Mouse (Mus musculus) thymus, adult 2 months (tissue): ENCODE measurements around the gene Mcl1. TPM values are rescaled to one million over a fixed set of nuclear protein-coding genes. Genes with fewer than 3 reads are reported as not detected.
"Not testable (repeated sequence)": the region's sequence is repeated elsewhere in the genome, so short reads cannot be mapped to it uniquely, and the experiment has no call there.

ENCODE experiments used
- DNase-seq: peaks from one replicate; pipeline ENCODE4 v3.0.0; 2021
- H3K27ac ChIP-seq: fragments of 200-500 bp; 2 replicates; pipeline ENCODE4 v1.5.1; 2012; ENCODE audit warnings: low read length, control low read depth; ENCODE audit not compliant: control insufficient read depth, insufficient read depth
- H3K27me3 ChIP-seq: fragments of 200-500 bp; 2 replicates; pipeline ENCODE4 v1.6.1; 2012; ENCODE audit warnings: mild to moderate bottlenecking, low read length, moderate library complexity, mixed read lengths; ENCODE audit not compliant: control insufficient read depth, insufficient read depth
- H3K36me3 ChIP-seq: fragments of 200-500 bp; 2 replicates; pipeline ENCODE4 v1.6.1; 2012; ENCODE audit warnings: mild to moderate bottlenecking, low read length, moderate library complexity; ENCODE audit not compliant: control insufficient read depth, insufficient read depth
- H3K4me1 ChIP-seq: fragments of 200-500 bp; replicated peaks from 2 replicates; pipeline ENCODE4 v1.6.1; 2012; ENCODE audit warnings: low read length; ENCODE audit not compliant: control insufficient read depth, insufficient read depth
- H3K4me3 ChIP-seq: fragments of 200-500 bp; 2 replicates; pipeline ENCODE4 v1.5.1; 2012; ENCODE audit warnings: mild to moderate bottlenecking, low read length, control low read depth, moderate library complexity; ENCODE audit not compliant: control insufficient read depth, insufficient read depth
- CTCF ChIP-seq: fragments of 200-500 bp; IDR thresholded peaks from 2 replicates; pipeline ENCODE4 v1.5.1; 2012; ENCODE audit warnings: mild to moderate bottlenecking, control low read depth, low read length, moderate library complexity, borderline replicate concordance; ENCODE audit not compliant: control insufficient read depth, poor library complexity, insufficient read depth; ENCODE audit errors: extremely low read depth
- POLR2A ChIP-seq: fragments of 200-500 bp; IDR thresholded peaks from 2 replicates; pipeline ENCODE4 v1.6.1; 2012; ENCODE audit warnings: mild to moderate bottlenecking, low read length, control low read depth, moderate library complexity; ENCODE audit not compliant: control insufficient read depth, poor library complexity, insufficient read depth; ENCODE audit errors: extremely low read depth
- WGBS: fragments of 180-500 bp; shearing (Covaris S2); methylation state at CpG from one replicate; pipeline ENCODE4 v1.1.7; 2018; 5-methylcytosine and 5-hydroxymethylcytosine counted together
- polyA plus RNA-seq: library from polyadenylated mRNA; depleted of rRNA; stranded (reverse); fragments of >200 nt; gene quantifications from 2 replicates; pipeline ENCODE4 v1.2.3, GENCODE M21; 2012

The Mcl1 gene
- polyA plus RNA-seq, 1 experiment = 145 TPM

- Histone ChIP-seq H3K4me1 (peaks cover 11% of the 10 kb centered on the region), H3K27ac (no peak within 1 kb of the TSS), H3K36me3 (no peaks in the 10 kb centered on the region), H3K4me3 (peak within 1 kb of the TSS; percentile 18), H3K27me3 (no peaks in the 10 kb centered on the region)
- TF ChIP-seq CTCF (no peak), POLR2A (no peak)
- no peak for DNase-seq
- WGBS = 18% methylated on average over 50 of the region's 50 CpGs
Measured at GRCm38 (mm10) chr3:95687524-95688421, 29.2 kb downstream of the Mcl1 start, which contains the start of gene Adamtsl4. TSS of gene Adamtsl4 (minus strand) at chr3:95687917.

GRCm38 (mm10) chr3:95689171-95689915 lies 30.8 kb downstream of the Mcl1 start:
- no peaks in the 10 kb centered on the region for H3K27me3 ChIP-seq
- WGBS = 67% methylated on average over 11 of the region's 11 CpGs
- no peak overlapping the region for H3K4me3 ChIP-seq
- H3K27ac ChIP-seq = no peak overlapping the region
- H3K4me1 ChIP-seq = peaks cover 13% of the 10 kb centered on the region
- DNase-seq = no peak
- TF ChIP-seq POLR2A = no peak
- no peak for TF ChIP-seq CTCF
- no peaks in the 10 kb centered on the region for H3K36me3 ChIP-seq

- DNase-seq = no peak
- no peaks in the 10 kb centered on the region for H3K36me3 ChIP-seq
- no peak for TF ChIP-seq CTCF
- TF ChIP-seq POLR2A = no peak
- H3K27ac ChIP-seq = no peak overlapping the region
- 88% methylated on average over 2 of the region's 2 CpGs for WGBS
- no peak overlapping the region for H3K4me3 ChIP-seq
- peaks cover 13% of the 10 kb centered on the region for H3K4me1 ChIP-seq
- H3K27me3 ChIP-seq = no peaks in the 10 kb centered on the region
Measured at GRCm38 (mm10) chr3:95689940-95690339, 31.4 kb downstream of the Mcl1 start.

GRCm38 (mm10) chr3:95690552-95690951 lies 32.0 kb downstream of the Mcl1 start:
- not testable (repeated sequence) for H3K27me3 ChIP-seq, H3K27ac ChIP-seq, H3K4me3 ChIP-seq, H3K36me3 ChIP-seq, DNase-seq
- WGBS = 100% methylated on average over 2 of the region's 2 CpGs
- peaks cover 13% of the 10 kb centered on the region for H3K4me1 ChIP-seq

- H3K36me3 ChIP-seq = no peaks in the 10 kb centered on the region
- no peaks in the 10 kb centered on the region for H3K27me3 ChIP-seq
- H3K4me1 ChIP-seq = peaks cover 6% of the 10 kb centered on the region
- DNase-seq = no peak
- 89% methylated on average over 6 of the region's 6 CpGs for WGBS
- TF ChIP-seq CTCF (no peak), POLR2A (no peak)
- H3K4me3 ChIP-seq = no peak overlapping the region
- H3K27ac ChIP-seq = no peak overlapping the region
Measured at GRCm38 (mm10) chr3:95692677-95693076, 34.1 kb downstream of the Mcl1 start.

GRCm38 (mm10) chr3:95693821-95694807 lies 35.5 kb downstream of the Mcl1 start:
- H3K36me3 ChIP-seq = no peaks in the 10 kb centered on the region
- no peaks in the 10 kb centered on the region for H3K27me3 ChIP-seq
- H3K4me1 ChIP-seq = 0 out of 2 replicates have a peak, but pooled peaks cover 2% of the 10 kb centered on the region
- no peak overlapping the region for H3K4me3 ChIP-seq
- TF ChIP-seq POLR2A (no peak), CTCF (no peak)
- no peak overlapping the region for H3K27ac ChIP-seq
- 68% methylated on average over 11 of the region's 11 CpGs for WGBS
- DNase-seq = no peak
